Mouse (Mus musculus) forebrain, postnatal 0 days (tissue): ENCODE data around the gene Astn1. TPM values are rescaled to one million over a fixed set of nuclear protein-coding genes. Genes with fewer than 3 reads are reported as not detected.

Experiments used
- ATAC-seq: fragments of 200-750 bp; cut with Nextera tagmentation; 2 replicates; pipeline ENCODE4 v1.8.0; 2017; ENCODE audit warnings: mild to moderate bottlenecking, moderate library complexity
- DNase-seq: peaks from one replicate; pipeline ENCODE4 v3.0.0-alpha.2; 2015
- H3K27ac ChIP-seq: fragments of 300-500 bp; sonication (generic); 2 replicates; pipeline ENCODE4 v1.5.1; 2014; ENCODE audit warnings: low read depth, mild to moderate bottlenecking, antibody characterized with exemption, low read length, moderate library complexity, mixed read lengths
- H3K27me3 ChIP-seq: fragments of 300-500 bp; sonication (generic); 2 replicates; pipeline ENCODE4 v1.6.1; 2014; ENCODE audit warnings: mild to moderate bottlenecking, low read length, mixed read lengths; ENCODE audit not compliant: insufficient read depth
- H3K36me3 ChIP-seq: fragments of 300-500 bp; sonication (generic); 2 replicates; pipeline ENCODE4 v1.6.1; 2014; ENCODE audit warnings: mild to moderate bottlenecking, moderate library complexity; ENCODE audit not compliant: insufficient read depth
- H3K4me1 ChIP-seq: fragments of 300-500 bp; sonication (generic); 2 replicates; pipeline ENCODE4 v1.6.1; 2014; ENCODE audit warnings: antibody characterized with exemption; ENCODE audit not compliant: insufficient read depth
- H3K4me2 ChIP-seq: fragments of 300-500 bp; sonication (generic); 2 replicates; pipeline ENCODE4 v1.6.1; 2014; ENCODE audit warnings: low read depth, mild to moderate bottlenecking, moderate library complexity
- H3K4me3 ChIP-seq: fragments of 300-500 bp; sonication (generic); 2 replicates; pipeline ENCODE4 v1.5.1; 2014; ENCODE audit warnings: low read depth, low read length, mixed read lengths
- H3K9ac ChIP-seq: fragments of 300-500 bp; sonication (generic); 2 replicates; pipeline ENCODE4 v1.6.1; 2014; ENCODE audit warnings: mild to moderate bottlenecking
- H3K9me3 ChIP-seq: fragments of 300-500 bp; sonication (generic); 2 replicates; pipeline ENCODE4 v1.6.1; 2016; ENCODE audit warnings: low read length
- CTCF ChIP-seq: sonication (generic); IDR thresholded peaks from 2 replicates; pipeline ENCODE4 v1.5.1; 2016; ENCODE audit warnings: antibody characterized with exemption, control low read depth, low read depth
- whole genome bisulfite sequencing: fragments of 180-500 bp; shearing (Covaris S2); extraction: QIAGEN DNeasy Blood & Tissue Kit; methylation state at CpG from one replicate; pipeline ENCODE4 v1.1.7; 2014; 5-methylcytosine and 5-hydroxymethylcytosine counted together
- polyA plus RNA-seq: library from polyadenylated mRNA; unstranded; fragments of >200 nt; fragmentation: Nextera tagmentation; extraction: Ambion mirVana; gene quantifications from 2 replicates; pipeline ENCODE4 v1.2.1, GENCODE M21; 2015
- total RNA-seq: library from RNA; depleted of rRNA; stranded (reverse); fragments of >200 nt; gene quantifications from 2 replicates; pipeline ENCODE4 v1.2.3, GENCODE M21; 2014

The Astn1 gene
- total and polyA plus RNA-seq, 2 experiments from 2014 or later: 29.4 to 122 TPM

DNA sequence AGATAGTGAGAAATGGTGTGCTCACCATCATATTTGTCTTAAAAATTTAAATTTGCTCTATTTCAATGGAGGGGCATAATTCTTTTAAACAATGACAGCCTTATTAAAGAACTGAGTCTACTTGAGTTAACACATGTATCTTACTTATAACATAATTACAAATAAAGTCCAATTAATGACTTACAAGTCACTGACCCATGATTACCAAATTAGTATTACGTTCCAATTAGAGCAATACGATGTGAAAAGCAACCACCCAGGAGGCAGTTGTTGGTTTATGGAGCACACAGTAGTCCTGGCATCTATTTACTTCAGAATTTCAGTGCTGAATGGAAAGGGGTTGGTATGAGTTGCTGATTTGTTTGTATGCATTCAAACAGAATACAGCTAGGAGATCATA lies 237.4 kb downstream of the Astn1 start:
- H3K27me3 ChIP-seq: no peaks in the 10 kb centered on the region
- no peak for ATAC-seq
- no peaks in the 10 kb centered on the region for H3K4me1 ChIP-seq
- peaks cover 13% of the 10 kb centered on the region for H3K36me3 ChIP-seq
- no peak overlapping the region for H3K27ac ChIP-seq
- no peak overlapping the region for H3K9ac ChIP-seq
- no peaks in the 10 kb centered on the region for H3K9me3 ChIP-seq
- no peak for TF ChIP-seq CTCF
- no peak overlapping the region for H3K4me3 ChIP-seq
- no peak overlapping the region for H3K4me2 ChIP-seq
- no peak for DNase-seq
- whole genome bisulfite sequencing: 43% methylated on average over 2 of the region's 2 CpGs

DNA sequence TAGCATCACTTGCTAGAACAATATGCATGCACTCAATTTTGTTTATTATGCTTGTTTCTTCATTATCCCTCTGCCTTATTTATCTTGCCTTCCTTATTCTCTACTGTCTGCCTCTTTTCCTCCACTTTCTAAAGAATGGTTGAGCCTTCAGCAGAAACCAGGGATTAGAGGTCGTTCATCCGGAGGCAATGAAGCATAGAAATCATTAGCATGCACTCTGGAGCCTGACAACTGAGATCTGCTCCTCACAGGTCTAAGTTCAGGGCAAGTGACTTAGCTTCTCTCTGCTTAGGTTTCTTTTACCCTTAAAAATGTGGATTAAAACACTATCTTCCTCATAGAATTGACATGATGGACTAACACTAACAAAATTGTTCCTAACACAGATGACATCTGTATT lies 241.0 kb downstream of the Astn1 start:
- 20% methylated on average over 2 of the region's 2 CpGs for WGBS
- no peak for ATAC-seq

DNA sequence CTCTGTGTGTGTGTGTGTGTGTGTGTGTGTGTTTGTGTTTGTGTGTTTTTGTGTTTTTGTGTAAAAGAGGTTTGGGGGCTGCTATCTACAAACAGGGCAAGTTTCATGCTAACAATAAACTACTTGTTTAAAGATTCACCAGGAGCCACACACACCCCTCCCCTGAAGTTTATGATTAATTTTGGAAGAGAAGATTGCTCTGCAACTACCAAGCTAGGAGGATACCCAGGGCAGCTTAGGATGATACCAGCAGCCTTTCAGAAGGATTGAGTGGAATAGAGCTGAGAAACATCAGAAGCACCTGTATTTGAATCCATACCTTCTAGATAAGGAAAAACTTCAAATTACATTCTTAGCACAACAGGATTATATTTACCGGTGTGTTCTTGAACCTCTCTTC lies 242.1 kb downstream of the Astn1 start:
- no peaks in the 10 kb centered on the region for H3K27me3 ChIP-seq
- peaks cover 13% of the 10 kb centered on the region for H3K36me3 ChIP-seq
- TF ChIP-seq CTCF: no peak
- no peaks in the 10 kb centered on the region for H3K4me1 ChIP-seq
- 96% methylated on average over 1 of the region's 1 CpGs for WGBS
- no peak overlapping the region for H3K27ac ChIP-seq
- no peak overlapping the region for H3K9ac ChIP-seq
- ATAC-seq (no peak), DNase-seq (no peak)
- H3K9me3 ChIP-seq: no peaks in the 10 kb centered on the region
- H3K4me3 ChIP-seq: no peak overlapping the region
- no peak overlapping the region for H3K4me2 ChIP-seq

More for the DNA sequence above, 241.0 kb downstream of the Astn1 start:
- H3K4me1 ChIP-seq: no peaks in the 10 kb centered on the region
- H3K27me3 ChIP-seq: no peaks in the 10 kb centered on the region
- H3K36me3 ChIP-seq: peaks cover 13% of the 10 kb centered on the region
- no peak for DNase-seq
- no peak overlapping the region for H3K4me2 ChIP-seq
- H3K9me3 ChIP-seq: no peaks in the 10 kb centered on the region
- no peak overlapping the region for H3K4me3 ChIP-seq
- no peak overlapping the region for H3K9ac ChIP-seq
- no peak overlapping the region for H3K27ac ChIP-seq
- TF ChIP-seq CTCF: no peak

DNA sequence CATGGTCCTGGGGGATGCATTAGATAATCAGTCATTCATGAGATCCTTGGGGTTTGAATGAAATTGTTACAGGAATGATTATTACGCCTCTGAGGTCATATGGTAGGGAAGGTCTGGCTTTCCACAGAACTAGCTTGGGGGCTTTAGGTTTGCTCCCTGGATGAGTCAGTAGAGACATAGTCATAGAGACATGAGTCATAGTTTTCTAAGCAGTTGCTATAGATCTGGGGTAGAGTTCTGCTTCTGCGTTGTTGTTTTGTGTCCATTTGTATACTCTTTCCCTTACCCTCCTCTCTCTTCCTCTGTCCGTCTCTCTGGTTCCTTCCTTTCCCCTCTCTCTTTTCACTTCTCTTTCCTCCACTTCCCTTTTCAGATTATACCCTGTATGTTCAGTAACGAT lies 243.5 kb downstream of the Astn1 start:
- WGBS: 91% methylated on average over 4 of the region's 4 CpGs
- Histone ChIP-seq H3K27ac (no peak overlapping the region), H3K27me3 (no peaks in the 10 kb centered on the region), H3K9ac (no peak overlapping the region), H3K36me3 (peaks cover 7% of the 10 kb centered on the region), H3K4me3 (no peak overlapping the region), H3K4me2 (no peak overlapping the region), H3K9me3 (no peaks in the 10 kb centered on the region), H3K4me1 (no peaks in the 10 kb centered on the region)
- TF ChIP-seq CTCF: no peak
- DNase-seq (no peak), ATAC-seq (no peak)

DNA sequence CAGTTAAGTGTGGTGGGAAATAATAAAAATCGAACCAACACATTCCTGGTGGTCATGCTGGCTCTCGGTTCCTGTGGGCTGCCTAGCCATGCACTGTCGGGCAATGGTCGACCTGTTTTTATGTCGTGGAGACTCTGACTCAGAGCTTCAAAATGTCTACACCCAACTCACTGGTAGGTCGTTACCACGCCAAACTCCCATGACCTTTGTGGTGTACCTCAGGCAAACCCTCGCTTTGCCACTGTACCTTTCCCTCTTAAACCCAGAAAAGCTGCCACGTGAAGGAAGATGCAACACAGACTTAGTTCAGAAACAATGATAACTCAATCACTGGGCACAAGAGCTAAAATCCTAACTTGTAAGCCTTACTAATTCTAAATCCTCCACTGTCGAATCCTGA lies 244.3 kb downstream of the Astn1 start:
- Histone ChIP-seq H3K4me2 (no peak overlapping the region), H3K27me3 (no peaks in the 10 kb centered on the region), H3K9me3 (no peaks in the 10 kb centered on the region), H3K4me3 (no peak overlapping the region), H3K36me3 (peaks cover 11% of the 10 kb centered on the region), H3K4me1 (no peaks in the 10 kb centered on the region), H3K27ac (no peak overlapping the region), H3K9ac (no peak overlapping the region)
- WGBS: 95% methylated on average over 10 of the region's 10 CpGs
- DNase-seq: no peak
- ATAC-seq: no peak
- no peak for TF ChIP-seq CTCF

DNA sequence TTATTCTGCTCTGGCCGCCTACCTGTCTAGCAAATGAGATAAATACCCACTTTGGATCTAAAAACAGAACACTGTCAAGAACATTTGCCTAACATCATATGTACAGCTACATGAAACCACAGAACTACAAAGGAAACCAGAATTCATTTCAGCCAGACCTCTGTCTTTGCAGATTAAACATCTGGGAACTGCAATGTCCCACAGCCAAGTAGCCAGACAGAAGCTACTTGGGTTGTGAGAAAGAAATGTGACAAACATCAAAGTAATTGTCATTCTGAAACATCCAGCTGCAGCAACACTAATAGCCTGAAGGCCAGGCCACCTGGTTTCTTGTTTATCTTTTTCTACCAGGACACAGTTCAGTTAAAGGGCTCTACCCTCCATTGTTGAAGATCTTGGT lies 245.1 kb downstream of the Astn1 start:
- no peak for DNase-seq
- no peaks in the 10 kb centered on the region for H3K27me3 ChIP-seq
- H3K9ac ChIP-seq: no peak overlapping the region
- no peak for ATAC-seq
- H3K9me3 ChIP-seq: no peaks in the 10 kb centered on the region
- no peak overlapping the region for H3K4me3 ChIP-seq
- no peak overlapping the region for H3K4me2 ChIP-seq
- no peak overlapping the region for H3K27ac ChIP-seq
- peaks cover 13% of the 10 kb centered on the region for H3K36me3 ChIP-seq
- no peaks in the 10 kb centered on the region for H3K4me1 ChIP-seq
- no peak for TF ChIP-seq CTCF
- 93% methylated on average over 1 of the region's 1 CpGs for WGBS

DNA sequence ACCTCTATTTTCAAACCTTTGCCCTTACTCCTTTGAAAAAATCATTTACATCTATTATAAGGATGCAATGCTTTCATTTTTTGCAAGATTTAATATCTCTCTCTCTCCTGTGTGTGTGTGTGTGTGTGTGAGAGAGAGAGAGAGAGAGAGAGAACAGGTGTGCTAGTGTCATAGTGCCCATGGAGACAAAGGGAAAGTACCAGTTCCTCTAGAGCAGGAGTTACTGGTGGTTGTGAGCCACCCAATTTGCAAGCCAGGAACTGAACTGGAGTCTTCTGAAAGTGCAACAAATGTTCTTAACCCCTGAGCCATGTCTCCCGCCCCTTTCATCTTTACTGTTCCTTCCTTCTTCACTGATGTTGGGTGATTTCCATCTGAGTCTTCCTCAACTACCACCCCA lies 253.1 kb downstream of the Astn1 start:
- H3K9me3 ChIP-seq: no peaks in the 10 kb centered on the region
- H3K4me3 ChIP-seq: no peak overlapping the region
- WGBS: 92% methylated on average over 1 of the region's 1 CpGs
- ATAC-seq (no peak), DNase-seq (no peak)
- no peak overlapping the region for H3K27ac ChIP-seq
- no peaks in the 10 kb centered on the region for H3K4me1 ChIP-seq
- H3K9ac ChIP-seq: no peak overlapping the region
- peaks cover 22% of the 10 kb centered on the region for H3K36me3 ChIP-seq
- no peaks in the 10 kb centered on the region for H3K27me3 ChIP-seq
- no peak overlapping the region for H3K4me2 ChIP-seq
- no peak for TF ChIP-seq CTCF

DNA sequence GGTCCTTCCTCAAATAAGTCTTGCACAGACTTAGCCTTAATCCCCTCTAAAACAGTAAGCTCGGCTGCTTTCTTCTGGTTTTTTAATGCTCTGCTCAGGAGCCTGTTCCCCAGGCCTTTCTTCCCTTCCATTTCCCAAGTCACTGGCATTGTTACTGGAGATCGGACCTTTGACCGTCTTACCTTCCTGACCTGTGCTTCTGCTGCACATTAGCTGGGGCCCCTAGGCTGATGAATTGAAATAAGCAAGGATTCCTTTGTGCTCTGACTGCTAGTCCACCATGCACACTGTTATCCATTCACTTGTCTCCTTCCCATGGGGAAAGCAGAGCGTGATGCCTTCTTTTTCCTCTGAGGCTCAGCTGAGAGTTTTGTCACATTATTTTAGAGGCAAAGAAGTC lies 255.9 kb downstream of the Astn1 start:
- DNase-seq (no peak), ATAC-seq (no peak)
- Histone ChIP-seq H3K4me3 (no peak overlapping the region), H3K4me1 (no peaks in the 10 kb centered on the region), H3K9me3 (no peaks in the 10 kb centered on the region), H3K36me3 (peaks cover 7% of the 10 kb centered on the region; the same call in 1 of the 2 replicates), H3K4me2 (no peak overlapping the region), H3K27me3 (no peaks in the 10 kb centered on the region), H3K9ac (no peak overlapping the region), H3K27ac (no peak overlapping the region)
- TF ChIP-seq CTCF: no peak
- WGBS: 45% methylated on average over 4 of the region's 4 CpGs
